Mouse (Mus musculus): ENCODE measurements around the gene Ttll1.
A peak's percentile ranks its signal among the peaks of the same experiment; 100 is the strongest.
"Not testable (repeated sequence)": the region's sequence is repeated elsewhere in the genome, so short reads cannot be mapped to it uniquely, and the experiment has no call there.

The Ttll1 gene

DNA sequence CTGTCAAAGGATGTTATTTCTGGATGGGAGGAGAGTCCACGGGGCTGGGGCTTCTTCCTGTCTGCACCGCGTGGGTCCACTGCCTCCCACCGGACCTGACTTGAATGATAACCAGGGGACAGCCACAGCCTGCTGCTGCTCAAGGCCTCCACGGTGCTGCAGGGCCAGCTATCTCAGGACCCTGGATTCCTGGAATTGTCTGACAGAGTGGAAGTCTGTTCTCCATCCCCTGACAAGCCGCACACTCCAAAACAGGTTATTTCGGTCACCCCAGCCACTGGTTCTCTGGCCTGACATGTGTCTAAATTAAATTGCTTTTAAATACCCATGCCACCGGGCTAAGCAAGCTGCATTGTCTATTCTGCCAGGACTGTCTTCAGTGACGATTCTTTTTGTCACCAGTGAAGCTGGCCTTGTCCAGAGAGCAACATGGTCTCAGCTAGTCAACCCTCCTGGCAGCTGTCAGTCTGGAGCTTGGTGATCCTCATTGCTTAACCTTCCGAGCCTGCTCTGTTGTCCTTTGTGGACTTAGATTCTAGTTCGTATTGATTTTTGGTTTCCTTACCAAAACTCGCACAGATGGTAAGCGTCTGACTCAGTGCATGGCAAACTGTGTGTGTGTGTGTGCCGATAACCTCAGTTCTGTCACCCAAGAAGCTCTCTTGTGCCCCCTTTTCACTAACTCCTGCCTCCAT lies 13.1 kb upstream of the Ttll1 start:
- DNase-seq (ENCODE audit: low spot score in 2 of 2): no peak

GRCm38 (mm10) chr15:83523196-83523595 lies 12.5 kb upstream of the Ttll1 start:
- DNase-seq (ENCODE audit: low spot score in 2 of 2): no peak

DNA sequence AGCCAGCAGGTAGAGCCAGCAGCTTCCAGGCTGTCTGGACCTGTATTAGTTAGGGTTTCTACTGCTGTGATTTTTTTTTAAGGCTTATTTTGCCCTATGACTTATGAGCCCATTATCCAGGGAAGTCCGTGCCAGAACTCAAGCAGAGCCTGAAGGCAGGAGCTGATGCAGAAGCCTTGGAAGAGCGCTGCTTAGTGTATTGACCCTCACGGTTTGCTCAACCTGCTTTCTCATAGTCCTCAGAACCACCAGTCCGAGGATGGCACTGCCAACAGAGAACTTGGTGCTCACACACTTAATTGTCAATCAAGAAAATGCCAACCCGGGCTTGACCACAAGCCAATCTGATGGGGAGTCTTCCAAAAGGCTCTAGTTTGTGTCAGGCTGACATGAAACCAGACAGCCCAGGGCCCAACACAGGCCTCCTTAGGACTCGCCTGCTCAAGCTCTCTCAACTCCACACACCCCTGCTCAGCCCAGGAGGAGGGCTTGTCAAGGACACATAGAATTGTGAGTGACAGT lies 10.2 kb upstream of the Ttll1 start:
- no peak for DNase-seq (ENCODE audit: low spot score in 2 of 2)

DNA sequence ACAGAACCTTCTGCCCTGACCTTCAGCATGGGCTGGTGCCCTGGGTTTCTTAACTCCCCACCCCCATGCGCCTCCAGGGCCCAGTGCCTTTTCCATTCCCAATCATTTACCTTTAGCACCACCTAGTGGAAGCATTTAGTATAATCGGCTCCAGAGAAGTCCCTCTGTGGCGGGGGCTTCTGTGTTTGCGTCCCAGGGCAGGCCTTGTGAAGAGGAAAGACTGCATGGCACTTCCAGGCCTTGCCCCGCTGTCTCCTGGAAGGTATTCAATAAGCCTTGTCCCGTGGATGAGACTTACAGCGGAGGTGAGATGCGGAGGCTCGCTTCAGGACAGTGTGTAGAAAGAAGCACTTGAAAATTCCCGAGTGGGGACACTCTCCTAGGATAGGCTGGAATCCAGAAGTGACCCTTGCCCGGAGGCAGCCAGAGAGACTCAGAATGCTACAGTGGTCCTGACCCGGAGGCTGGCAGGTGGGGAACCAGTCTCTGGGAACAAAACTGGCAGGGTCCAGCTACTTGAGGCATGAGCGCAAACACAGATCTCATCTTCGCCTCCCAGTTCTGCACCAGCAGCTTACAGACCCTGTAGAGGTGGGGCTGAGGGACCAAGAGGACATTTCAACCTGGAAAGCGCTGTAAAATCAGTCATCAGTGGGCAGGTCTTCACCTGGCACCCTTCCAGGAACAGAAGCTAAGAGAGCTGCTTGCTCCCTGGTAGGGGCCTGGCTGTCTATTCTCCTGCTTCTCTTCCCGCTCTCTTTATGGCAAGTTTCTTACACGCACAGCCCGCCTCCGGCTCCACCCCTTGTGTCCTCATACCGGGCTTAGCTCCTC lies 7.7 kb upstream of the Ttll1 start:
- peak in 1 of 2 experiments; percentile 35 for DNase-seq (ENCODE audit: low spot score in 2 of 2)

- no peak for DNase-seq (ENCODE audit: low spot score in 2 of 2)
Measured at GRCm38 (mm10) chr15:83515018-83515417, 4.3 kb upstream of the Ttll1 start.

- DNase-seq (ENCODE audit: low spot score in 2 of 2): no peak
Measured at GRCm38 (mm10) chr15:83512489-83513281, 2.0 kb upstream of the Ttll1 start.

DNA sequence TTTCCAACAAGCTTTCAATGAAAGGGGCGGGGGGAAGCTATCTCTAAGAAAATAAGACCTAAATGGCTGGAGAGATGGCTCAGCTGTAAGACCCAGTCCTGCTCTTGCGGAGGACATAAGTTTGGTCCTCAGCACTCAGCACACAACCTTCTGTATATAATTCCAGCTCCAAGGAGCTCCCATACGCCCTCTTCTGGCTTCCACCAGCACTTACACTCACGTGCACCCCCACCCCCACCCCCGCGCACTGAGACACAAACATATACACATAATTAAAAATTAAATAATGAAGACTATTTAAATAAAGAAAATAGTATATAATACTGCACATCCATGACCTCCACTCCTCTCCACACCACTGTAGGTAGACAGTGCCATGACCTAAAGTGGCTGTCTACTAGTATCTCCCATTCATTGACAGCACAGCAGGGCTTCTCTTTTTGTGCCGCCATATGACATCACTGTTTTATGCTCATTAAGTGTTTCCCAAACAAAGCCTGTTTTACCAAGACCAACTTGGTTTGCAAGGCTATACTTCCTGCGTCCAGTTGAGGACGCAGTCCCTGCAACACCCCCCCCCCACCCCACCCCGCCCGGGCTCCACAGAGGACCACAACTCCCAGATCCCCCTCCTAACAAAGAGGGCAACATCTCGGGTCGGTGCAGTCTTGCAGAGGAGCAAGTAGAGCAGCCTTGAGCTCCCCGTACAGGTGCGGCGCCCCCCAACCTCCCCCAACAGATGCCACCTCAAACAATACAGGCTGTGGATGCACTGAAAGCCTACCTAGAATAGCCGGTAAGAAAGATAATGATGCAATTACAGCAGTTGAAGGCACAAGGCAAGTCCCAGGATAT lies 516 bp downstream of the Ttll1 start:
- DNase-seq (ENCODE audit: low spot score in 2 of 2): no peak

DNA sequence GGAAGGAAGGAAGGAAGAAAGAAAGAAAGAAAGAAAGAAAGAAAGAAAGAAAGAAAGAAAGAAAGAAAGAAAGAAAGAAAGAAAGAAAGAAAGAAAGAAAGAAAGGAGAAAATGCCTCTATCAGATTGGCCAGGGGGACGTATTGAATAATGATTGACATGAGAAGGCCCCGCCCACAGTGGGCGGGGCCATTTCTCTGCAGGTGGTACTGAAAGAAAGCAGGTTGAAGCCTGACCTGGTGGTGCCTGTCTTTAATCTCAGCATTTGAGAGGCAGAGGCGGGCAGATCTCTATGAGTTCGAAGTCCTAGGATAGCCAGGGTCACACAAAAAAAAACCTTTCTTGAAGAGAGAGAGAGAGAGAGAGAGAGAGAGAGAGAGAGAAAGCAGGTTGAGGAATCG lies 9.2 kb downstream of the Ttll1 start:
- not testable (repeated sequence) for DNase-seq (ENCODE audit: low spot score in 2 of 2)

GRCm38 (mm10) chr15:83500352-83500751 lies 10.3 kb downstream of the Ttll1 start:
- no peak for DNase-seq (ENCODE audit: low spot score in 2 of 2)

GRCm38 (mm10) chr15:83499211-83499755 lies 11.4 kb downstream of the Ttll1 start:
- no peak for DNase-seq (ENCODE audit: low spot score in 2 of 2)

GRCm38 (mm10) chr15:83497299-83497698 lies 13.4 kb downstream of the Ttll1 start:
- DNase-seq (ENCODE audit: low spot score in 2 of 2): no peak

- no peak for DNase-seq (ENCODE audit: low spot score in 2 of 2)
Measured at GRCm38 (mm10) chr15:83495787-83496367, 14.8 kb downstream of the Ttll1 start.

DNA sequence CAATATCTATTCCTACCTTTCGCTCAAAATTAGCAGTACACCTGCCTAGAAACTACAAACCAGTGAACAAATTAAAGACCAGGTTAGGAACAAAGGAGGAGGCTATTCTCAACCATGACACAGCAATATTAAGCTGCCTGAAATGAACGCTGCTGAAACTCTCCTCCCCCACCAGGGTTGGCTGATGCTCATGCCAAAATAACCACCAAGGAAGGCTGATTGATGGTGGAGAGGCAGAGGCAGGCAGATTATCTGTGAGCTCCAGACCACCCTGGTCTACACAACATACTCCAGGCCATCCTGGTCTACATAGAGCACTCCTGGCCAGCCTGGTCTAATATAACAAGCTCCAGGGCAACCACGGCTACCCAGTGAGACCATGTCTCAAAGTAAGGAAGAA lies 15.5 kb downstream of the Ttll1 start:
- DNase-seq (ENCODE audit: low spot score in 2 of 2): no peak

DNA sequence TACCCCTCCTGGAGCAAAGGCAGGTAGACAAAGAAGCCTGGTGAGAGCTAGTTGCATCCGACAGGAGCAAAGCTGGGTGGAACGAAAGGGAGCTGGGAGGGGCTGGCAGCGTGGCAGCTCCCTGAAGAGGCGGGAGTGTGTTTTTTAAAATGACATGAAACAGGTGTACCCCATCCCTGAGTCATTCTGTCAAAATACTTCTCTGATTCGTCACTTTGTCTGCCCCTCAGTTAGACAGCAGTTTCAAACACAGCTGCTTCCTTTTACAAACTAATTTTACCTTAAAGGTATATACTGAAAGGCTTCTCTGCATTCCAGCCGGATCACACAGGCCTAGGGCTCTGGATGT lies 16.1 kb downstream of the Ttll1 start:
- DNase-seq (ENCODE audit: low spot score in 2 of 2): no peak

DNA sequence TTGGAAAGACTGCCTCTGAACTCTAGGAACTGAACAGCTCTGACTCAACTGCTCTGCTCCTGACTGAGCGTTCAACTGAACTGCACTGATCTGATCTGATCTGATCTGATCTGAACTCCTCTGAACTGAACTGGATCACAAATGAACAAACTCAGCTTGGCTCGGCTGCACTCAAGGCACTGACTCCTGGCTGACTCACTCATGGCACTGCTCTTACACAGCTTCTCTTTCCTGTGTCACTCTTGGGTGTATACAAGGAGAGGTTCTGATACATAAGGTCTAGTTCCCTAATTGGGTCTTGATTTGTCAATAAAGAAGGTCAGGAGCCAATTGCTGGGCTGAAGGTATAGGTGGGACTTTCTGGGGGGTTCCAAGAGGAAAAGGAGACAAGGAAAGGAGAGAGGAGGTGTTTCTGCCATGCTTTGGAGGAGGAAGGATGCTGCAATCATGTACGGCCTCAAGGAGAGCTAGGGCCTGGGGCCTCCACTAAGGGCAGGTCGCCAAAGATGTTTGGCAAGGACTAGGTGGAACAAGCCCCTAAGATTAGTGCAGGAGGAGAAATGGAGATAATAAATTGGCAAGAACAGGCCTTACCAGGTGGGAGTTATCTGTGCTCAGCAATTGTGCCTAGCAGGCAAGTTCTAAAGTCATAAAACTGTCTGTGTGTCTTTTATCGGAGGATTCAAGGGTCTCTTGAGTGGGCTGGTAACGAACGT lies 16.7 kb downstream of the Ttll1 start:
- no peak for DNase-seq (ENCODE audit: low spot score in 2 of 2)

DNA sequence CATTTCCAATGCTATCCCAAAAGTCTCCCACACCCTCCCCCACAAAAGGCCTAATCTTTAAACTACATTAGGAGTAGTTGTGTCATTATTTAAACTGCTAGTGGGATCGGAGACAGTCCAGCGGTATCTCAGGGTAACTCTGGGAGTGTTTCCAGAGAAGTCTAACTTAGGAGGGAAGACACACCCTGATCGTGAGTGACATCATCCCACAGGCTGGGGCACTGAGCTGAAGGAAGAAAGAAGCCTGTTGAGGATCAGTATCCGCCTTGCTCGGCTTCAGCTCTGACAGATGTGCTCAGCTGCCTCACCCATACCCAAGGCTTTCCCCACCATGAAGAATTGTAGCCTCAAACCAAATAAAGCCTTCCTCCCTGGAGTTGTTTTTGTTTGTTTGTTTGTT lies 18.8 kb downstream of the Ttll1 start:
- no peak for DNase-seq (ENCODE audit: low spot score in 2 of 2)

- DNase-seq (ENCODE audit: low spot score in 2 of 2): no peak
Measured at GRCm38 (mm10) chr15:83489471-83489870, 21.2 kb downstream of the Ttll1 start.

GRCm38 (mm10) chr15:83487477-83488115 lies 23.1 kb downstream of the Ttll1 start:
- DNase-seq (ENCODE audit: low spot score in 2 of 2): no peak

DNA sequence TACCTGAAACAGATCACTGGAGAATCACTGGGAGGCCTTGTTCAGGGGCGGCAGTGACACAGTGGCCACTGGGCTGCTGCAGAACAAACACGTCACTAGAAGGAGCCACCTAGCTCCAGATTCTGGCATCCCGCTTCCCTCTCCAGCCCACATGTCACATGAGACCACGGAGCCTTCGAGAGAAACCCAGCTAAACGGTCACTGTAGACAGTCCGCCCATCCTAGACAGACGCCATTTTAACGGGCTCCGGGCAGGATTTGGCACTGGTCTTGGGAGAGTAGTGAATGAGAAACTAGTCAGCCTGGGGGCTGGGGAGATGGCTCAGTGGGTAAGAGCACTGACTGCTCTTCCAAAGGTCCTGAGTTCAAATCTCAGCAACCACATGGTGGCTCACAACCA lies 26.4 kb downstream of the Ttll1 start:
- no peak for DNase-seq (ENCODE audit: low spot score in 2 of 2)

- no peak for DNase-seq (ENCODE audit: low spot score in 2 of 2)
Measured at GRCm38 (mm10) chr15:83483482-83483881, 27.2 kb downstream of the Ttll1 start.
